Mouse (Mus musculus): Measurements from ENCODE around the gene Kpna6.

The Kpna6 gene

GRCm38 (mm10) chr4:129616631-129617030 lies 55.9 kb downstream of the Kpna6 start:
- no peak for DNase-seq

GRCm38 (mm10) chr4:129615801-129616290 lies 56.7 kb downstream of the Kpna6 start:
- no peak for DNase-seq

GRCm38 (mm10) chr4:129614093-129614492 lies 58.5 kb downstream of the Kpna6 start, which contains the start of gene Dcdc2b:
Dcdc2b (minus strand) TSS chr4:129614257.
- DNase-seq, result no peak

- DNase-seq, result no peak
Observed at GRCm38 (mm10) chr4:129610472-129610871, 62.1 kb downstream of the Kpna6 start.

GRCm38 (mm10) chr4:129610026-129610425 lies 62.5 kb downstream of the Kpna6 start:
- DNase-seq, result no peak

- DNase-seq, result no peak
Observed at GRCm38 (mm10) chr4:129609139-129609631, 63.4 kb downstream of the Kpna6 start.

DNA sequence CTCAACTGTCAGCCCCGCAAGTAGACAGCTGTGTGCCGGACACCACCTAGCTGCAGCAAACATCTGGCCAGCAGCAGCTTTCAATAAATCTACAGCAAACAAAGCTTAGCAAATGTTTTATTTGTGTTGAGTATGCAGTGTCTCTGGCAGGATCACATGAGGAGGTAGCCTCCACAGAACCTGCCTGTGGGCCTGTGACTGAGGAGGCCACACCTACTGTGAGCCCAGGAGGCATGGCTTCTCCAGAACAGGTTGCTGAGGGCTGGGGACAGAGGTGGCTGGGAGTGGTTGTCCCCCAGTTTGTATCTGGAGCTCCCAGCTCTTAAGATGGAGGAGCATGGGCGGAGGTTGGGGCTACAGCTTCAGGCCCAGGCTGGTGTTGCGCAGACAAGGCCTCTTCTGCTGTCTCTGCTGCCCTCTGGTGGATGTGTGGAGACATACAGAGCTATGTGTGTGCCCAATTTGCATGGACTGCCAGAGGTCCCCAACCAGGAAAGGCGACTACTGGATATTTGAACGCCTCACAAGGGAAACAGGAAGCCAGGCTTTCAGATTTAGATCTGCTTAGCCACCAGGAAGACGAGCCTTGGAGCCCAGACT lies 64.0 kb downstream of the Kpna6 start:
- peak; percentile 84 to 87 for DNase-seq

DNA sequence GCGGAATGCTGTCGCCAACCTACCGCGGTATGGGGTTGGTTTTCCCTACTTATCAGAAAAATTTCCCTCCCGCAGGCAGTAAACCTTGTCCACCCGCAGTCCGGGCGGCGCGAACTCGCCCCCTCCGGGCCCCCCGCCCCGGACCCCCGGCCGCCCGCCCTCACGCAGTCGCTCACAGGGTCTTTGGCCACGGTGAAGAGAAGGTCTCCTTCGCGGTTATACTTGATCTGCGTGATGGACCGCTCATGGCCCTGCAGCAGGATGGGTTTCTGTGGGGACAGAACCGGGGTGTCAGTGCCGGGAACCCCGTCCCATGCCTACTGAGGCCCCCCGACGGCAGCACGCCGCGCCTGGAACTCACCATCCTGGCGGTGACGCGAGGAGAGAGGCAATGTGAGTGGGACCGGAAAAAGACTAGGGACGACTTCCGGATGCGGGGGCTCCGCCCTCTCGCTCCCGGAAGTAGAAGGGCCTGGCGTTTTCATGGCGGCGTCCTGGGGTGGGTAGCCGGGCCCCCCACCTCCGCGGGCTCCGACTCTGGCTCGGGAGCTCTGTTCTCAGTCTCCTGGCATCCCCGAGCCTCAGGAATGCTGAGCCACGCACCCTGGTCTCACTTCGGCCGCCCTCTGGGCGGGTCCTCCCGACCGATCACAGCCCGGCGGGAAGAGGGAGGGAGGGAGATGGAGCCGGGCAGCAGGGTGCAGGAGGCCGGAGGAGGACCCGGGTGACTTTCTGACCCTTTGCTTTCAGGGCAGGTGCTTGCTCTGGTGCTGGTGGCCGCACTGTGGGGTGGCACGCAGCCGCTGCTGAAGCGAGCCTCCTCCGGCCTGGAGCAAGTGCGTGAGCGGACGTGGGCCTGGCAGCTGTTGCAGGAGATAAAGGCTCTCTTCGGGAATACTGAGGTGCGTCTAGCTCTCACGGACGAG lies 72.1 kb downstream of the Kpna6 start, which contains the start of the genes Eif3i and Tmem234:
Eif3i (minus strand) TSS at position 416 of the 926 bp plus-strand sequence.
Tmem234 (plus strand) TSS at position 436 of the 926 bp plus-strand sequence.
- DNase-seq, result peak; percentile 83 to 84
